Mouse (Mus musculus): ENCODE results near the gene H6pd. TPM values are rescaled to one million over a fixed set of nuclear protein-coding genes. Genes with fewer than 3 reads are reported as not detected.

H6pd gene
- polyA plus RNA-seq (2012; rRNA removed) = 4.8 and 6.3 TPM in 2 replicates

GRCm38 (mm10) chr4:150008853-150009586 is at the start of gene H6pd:
H6pd (minus strand) TSS chr4:150009023.

DNA sequence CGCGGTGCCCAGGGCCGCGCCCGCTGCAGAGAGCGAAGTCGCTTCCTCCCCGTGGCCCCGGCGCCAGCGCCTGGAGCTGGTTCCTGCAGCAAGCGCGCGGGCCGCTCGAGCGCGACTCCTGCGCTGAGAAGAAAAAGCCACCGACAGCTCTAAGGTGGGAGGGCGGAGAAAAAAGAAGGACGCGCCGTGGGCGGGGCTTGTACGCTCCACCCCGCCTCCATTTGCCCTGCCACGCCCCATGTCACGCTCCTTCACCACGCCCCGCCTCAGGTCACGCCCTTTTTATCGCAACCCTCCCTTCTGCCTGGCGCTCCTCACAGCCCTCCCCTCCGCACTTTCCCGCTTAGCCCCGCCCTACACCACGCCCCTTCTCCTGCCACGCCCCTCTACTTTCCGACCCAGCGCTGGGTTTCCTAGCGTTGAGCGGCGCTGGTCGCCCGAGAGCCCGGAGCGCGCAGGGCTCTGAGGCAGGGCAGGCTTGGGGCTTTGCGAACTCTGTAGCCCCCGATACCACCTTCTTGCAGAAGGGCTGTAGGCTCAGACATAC is 53.9 kb downstream of the H6pd start, which contains the start of gene Spsb1:
Gene Spsb1 (minus strand): TSS at position 151 of the 547 bp plus-strand sequence.

Other genes with a start within 250 kb of the H6pd start
- gene Slc25a33, start 234.7 kb downstream of the H6pd start, polyA plus RNA-seq (2012; rRNA removed) = 19.2 and 22.5 TPM in 2 replicates
- 7.2 and 8.9 TPM in 2 replicates for gene Spsb1, start 54.0 kb downstream of the H6pd start, polyA plus RNA-seq (2012; rRNA removed)
- gene Gpr157, start 78.3 kb upstream of the H6pd start, polyA plus RNA-seq (2012; rRNA removed) = 1.2 and 1.5 TPM in 2 replicates
- 1.3 and 2.2 TPM in 2 replicates for gene Slc2a5, start 110.3 kb upstream of the H6pd start, polyA plus RNA-seq (2012; rRNA removed)
- not detected in 2 replicates for gene Slc2a7, start 139.9 kb upstream of the H6pd start, polyA plus RNA-seq (2012; rRNA removed)
- gene Car6, start 192.3 kb upstream of the H6pd start, polyA plus RNA-seq (2012; rRNA removed) = not detected in 2 replicates
- 518 and 530 TPM in 2 replicates for gene Eno1, start 227.7 kb upstream of the H6pd start, polyA plus RNA-seq (2012; rRNA removed)

All from central nervous system, embryonic 18 days (tissue).